Mouse (Mus musculus) frontal cortex, postnatal 14 days (tissue): ENCODE data around the gene Pgf.
"Not testable (repeated sequence)": the region's sequence is repeated elsewhere in the genome, so short reads cannot be mapped to it uniquely, and the experiment has no call there.

Experiments used
- DNase-seq, 2 experiments: peaks; one replicate each; pipeline ENCODE4 v3.0.0; 2022; ENCODE audit warnings: low spot score in 2 of 2

Pgf gene

GRCm38 (mm10) chr12:85157797-85158460 is 19.7 kb downstream of the Pgf start:
- no peak for DNase-seq

GRCm38 (mm10) chr12:85156324-85156723 is 21.3 kb downstream of the Pgf start:
- DNase-seq: no peak

- DNase-seq: no peak
Observed at GRCm38 (mm10) chr12:85153011-85153410, 24.6 kb downstream of the Pgf start.

GRCm38 (mm10) chr12:85151002-85151774 is 26.4 kb downstream of the Pgf start, which contains the start of gene Rps6kl1:
Gene Rps6kl1, minus strand, starts transcription at chr12:85151264.
- DNase-seq: peak; percentile 71 to 72

- DNase-seq: no peak
Observed at GRCm38 (mm10) chr12:85150321-85151001, 27.1 kb downstream of the Pgf start.

- DNase-seq: no peak
Observed at GRCm38 (mm10) chr12:85146881-85147280, 30.7 kb downstream of the Pgf start.

GRCm38 (mm10) chr12:85146355-85146754 is 31.2 kb downstream of the Pgf start:
- DNase-seq: no peak

- DNase-seq: no peak
Observed at GRCm38 (mm10) chr12:85145630-85146029, 32.0 kb downstream of the Pgf start.

GRCm38 (mm10) chr12:85144821-85145220 is 32.8 kb downstream of the Pgf start:
- DNase-seq: no peak

- DNase-seq: not testable (repeated sequence)
Observed at GRCm38 (mm10) chr12:85144276-85144675, 33.3 kb downstream of the Pgf start.

- DNase-seq: peak in 1 of 2 experiments; percentile 79
Observed at GRCm38 (mm10) chr12:85142803-85143202, 34.8 kb downstream of the Pgf start.

GRCm38 (mm10) chr12:85141096-85141495 is 36.5 kb downstream of the Pgf start:
- DNase-seq: no peak

- DNase-seq: no peak
Observed at GRCm38 (mm10) chr12:85140036-85140701, 37.4 kb downstream of the Pgf start.

GRCm38 (mm10) chr12:85136627-85137026 is 41.0 kb downstream of the Pgf start:
- DNase-seq: no peak

GRCm38 (mm10) chr12:85135513-85136470 is 41.8 kb downstream of the Pgf start:
- DNase-seq: no peak

- no peak for DNase-seq
Observed at GRCm38 (mm10) chr12:85134043-85134794, 43.4 kb downstream of the Pgf start.

GRCm38 (mm10) chr12:85131361-85131760 is 46.2 kb downstream of the Pgf start:
- no peak for DNase-seq

GRCm38 (mm10) chr12:85129426-85129978 is 48.1 kb downstream of the Pgf start:
- DNase-seq: no peak

GRCm38 (mm10) chr12:85126986-85127603 is 50.5 kb downstream of the Pgf start:
- no peak for DNase-seq
